In genomic region chr14:7934166-7934565, GRCm38 (mm10) we compare ENCODE assay signal across 34 mouse cellular contexts. TPM values are rescaled to one million over a fixed set of nuclear protein-coding genes. Genes with fewer than 3 reads are reported as not detected.
A peak's percentile ranks its signal among the peaks of the same experiment; 100 is the strongest.
DNase-seq lines count a peak whose midpoint lies in the region; TF ChIP-seq lines count a peak whose summit lies in the region.
"Had no signal": no experiment of that assay in that cellular context is flagged by ENCODE, and none has a peak within 500 bp of the region (broad histone marks: within the 10 kb centered on the region; RNA-seq: fewer than 3 reads in every experiment).

No protein-coding gene starts in this region.

- TF ChIP-seq POLR2A in myocyte (IDR thresholded peaks at IDR 0.05; ENCODE audit: insufficient read length, low read depth), result no peak

- intact Hi-C loops in left cerebral cortex, adult 2 months (cut with DNase I), result no loop called here

- H3ac ChIP-seq in myocyte (ENCODE audit: control insufficient read depth, insufficient read length), result no peak overlapping the region

- no peak overlapping the region for H3K27ac ChIP-seq in left cerebral cortex, adult 2 months
- H3K27ac ChIP-seq: heart, adult 2 months; heart, embryonic 13.5 days; hindbrain, embryonic 13.5 days; kidney, embryonic 15.5 days had no signal

- H3K27me3 ChIP-seq in myocyte (ENCODE audit: control insufficient read depth, insufficient read depth, insufficient read length), result no peaks in the 10 kb centered on the region
- H3K27me3 ChIP-seq: heart, embryonic 13.5 days; hindbrain, embryonic 13.5 days; kidney, embryonic 15.5 days; Patski had no signal

- H3K79me2 ChIP-seq in myocyte (ENCODE audit: control insufficient read depth, insufficient read depth), result no peaks in the 10 kb centered on the region

- H3K4me2 ChIP-seq in myocyte (ENCODE audit: low read depth), result peak overlapping the region; percentile 40
- H3K4me2 ChIP-seq: heart, embryonic 13.5 days; hindbrain, embryonic 13.5 days; kidney, embryonic 15.5 days had no signal

- DNase-seq in adrenal gland, adult (ENCODE audit: inconsistent age in 2 of 2, low spot score in 1 of 2), result peak; percentile 47 to 64
- no peak for DNase-seq in adrenal gland, postnatal 25 days
- DNase-seq in ovary, adult 18-20 months (ENCODE audit: low spot score), result peak; percentile 81
- no peak for DNase-seq in ovary, postnatal 14 days (ENCODE audit: low spot score)
- peak; percentile 72 for DNase-seq in fibroblast of lung, adult 2 months (ENCODE audit: low read depth)
- DNase-seq in gastrocnemius, adult 8-10 months (ENCODE audit: low spot score in 2 of 2), result no peak
- no peak for DNase-seq in left cerebral cortex, adult 2 months (ENCODE audit: extremely low spot score in 1 of 2, low spot score in 2 of 2)
- DNase-seq: cerebellum, adult 11 months; cerebellum, adult 9-11 months; gastrocnemius, postnatal 14 days; heart, adult 2 months; heart, postnatal 14 days; kidney, adult 11 months; kidney, postnatal 36 days; layer of hippocampus, adult 9-11 months; left cerebral cortex, postnatal 4 days; lung, adult 18-20 months; midbrain, embryonic 14.5 days; retina, postnatal 1 day; right cerebral cortex, postnatal 25 days; spleen, adult 18-20 months; thymus, postnatal 14 days had no signal

- peaks cover 55% of the 10 kb centered on the region for H3K36me3 ChIP-seq in myocyte (ENCODE audit: control insufficient read depth, insufficient read depth)

- H3K4me3 ChIP-seq in myocyte, result no peak overlapping the region
- H3K4me3 ChIP-seq in left cerebral cortex, adult 2 months, result no peak overlapping the region
- H3K4me3 ChIP-seq: heart, adult 2 months; heart, embryonic 13.5 days; hindbrain, embryonic 13.5 days; kidney, embryonic 15.5 days had no signal

- TF ChIP-seq CTCF in left cerebral cortex, adult 2 months (IDR thresholded peaks at IDR 0.05), result no peak

TF ChIP-seq in myocyte, 11 proteins besides CTCF, POLR2A, EP300 and RAD21:
- TF ChIP-seq POLR2AphosphoS2 (IDR thresholded peaks at IDR 0.05; ENCODE audit: insufficient read length, low read depth) (no peak), MYOG (IDR thresholded peaks at IDR 0.05; ENCODE audit: control insufficient read depth in 1 of 3, insufficient read depth in 1 of 3, insufficient read length in 2 of 3, low read depth in 2 of 3) (peak in 1 of 3 experiments; percentile 31)

RNA-seq across cellular contexts. Expression of gene Gm45521, which starts 22.9 kb away (rescaled TPM):
- total RNA-seq in adrenal gland, postnatal 25 days (2021), result not detected in 2 replicates
- not detected for polyA plus RNA-seq in myocyte (2012; fragmentation: generic; extraction: Trizol)
- not detected for total RNA-seq in gastrocnemius, adult 8-10 months (2022)
- not detected for total RNA-seq in left cerebral cortex, adult 2 months (2021)
- total RNA-seq: adrenal gland, postnatal 4 days; gastrocnemius, postnatal 14 days; heart, adult 2 months; heart, postnatal 14 days; left cerebral cortex, postnatal 4 days; liver, adult 2 months; megakaryocyte-erythroid progenitor cell, adult 5-6 weeks had no signal
- polyA plus RNA-seq: cortical plate, adult 2 months; embryonic facial prominence, embryonic 11.5 days; frontal cortex, adult 2 months; heart, adult 2 months; heart, embryonic 13.5 days; kidney, embryonic 15.5 days; liver, adult 2 months; midbrain, embryonic 14.5 days; neural tube, embryonic 14.5 days; Patski had no signal

Comparison
In these comparisons a context has a peak if more than half of its experiments do, and no peak if none do; other contexts are left out.
1. DNase-seq: peak in adrenal gland, adult (2 of 2), ovary, adult 18-20 months (single experiment) and fibroblast of lung, adult 2 months (single experiment); none in adrenal gland, postnatal 25 days (single experiment), ovary, postnatal 14 days (single experiment), gastrocnemius, adult 8-10 months (0 of 2) and left cerebral cortex, adult 2 months (0 of 2).